Mouse (Mus musculus) embryo, embryonic 9.5 days (tissue): ENCODE results near the gene Rsph1.

Experiments used
- DNase-seq: peaks from one replicate; pipeline ENCODE4 v3.0.0-alpha.2; 2017; ENCODE audit errors: extremely low spot score

Rsph1 gene

GRCm38 (mm10) chr17:31304895-31305775 lies 28.0 kb upstream of the Rsph1 start:
- DNase-seq = peak; percentile 52

- DNase-seq = no peak
Observed at GRCm38 (mm10) chr17:31303401-31303800, 26.2 kb upstream of the Rsph1 start.

DNA sequence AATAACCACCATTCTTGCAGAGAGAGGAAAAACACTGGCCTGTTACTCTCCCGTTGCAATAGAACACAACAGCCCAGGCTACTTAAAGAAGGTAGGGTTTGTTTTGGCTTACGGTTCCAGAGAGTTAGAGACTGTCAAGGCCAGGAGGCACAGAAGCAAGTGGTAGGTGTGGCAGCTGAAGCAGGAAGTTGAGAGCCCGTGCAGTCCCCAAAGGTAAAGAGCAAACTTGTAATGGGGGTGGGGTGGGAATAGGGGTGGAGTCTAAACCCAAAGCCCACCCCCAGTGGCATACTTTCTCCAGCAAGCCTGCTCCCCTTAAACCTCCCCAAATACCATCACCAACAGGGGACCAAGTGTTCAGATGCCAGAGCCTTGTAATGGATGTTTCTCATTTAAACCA lies 23.6 kb upstream of the Rsph1 start:
- no peak for DNase-seq

- no peak for DNase-seq
Observed at GRCm38 (mm10) chr17:31299981-31300380, 22.8 kb upstream of the Rsph1 start.

DNA sequence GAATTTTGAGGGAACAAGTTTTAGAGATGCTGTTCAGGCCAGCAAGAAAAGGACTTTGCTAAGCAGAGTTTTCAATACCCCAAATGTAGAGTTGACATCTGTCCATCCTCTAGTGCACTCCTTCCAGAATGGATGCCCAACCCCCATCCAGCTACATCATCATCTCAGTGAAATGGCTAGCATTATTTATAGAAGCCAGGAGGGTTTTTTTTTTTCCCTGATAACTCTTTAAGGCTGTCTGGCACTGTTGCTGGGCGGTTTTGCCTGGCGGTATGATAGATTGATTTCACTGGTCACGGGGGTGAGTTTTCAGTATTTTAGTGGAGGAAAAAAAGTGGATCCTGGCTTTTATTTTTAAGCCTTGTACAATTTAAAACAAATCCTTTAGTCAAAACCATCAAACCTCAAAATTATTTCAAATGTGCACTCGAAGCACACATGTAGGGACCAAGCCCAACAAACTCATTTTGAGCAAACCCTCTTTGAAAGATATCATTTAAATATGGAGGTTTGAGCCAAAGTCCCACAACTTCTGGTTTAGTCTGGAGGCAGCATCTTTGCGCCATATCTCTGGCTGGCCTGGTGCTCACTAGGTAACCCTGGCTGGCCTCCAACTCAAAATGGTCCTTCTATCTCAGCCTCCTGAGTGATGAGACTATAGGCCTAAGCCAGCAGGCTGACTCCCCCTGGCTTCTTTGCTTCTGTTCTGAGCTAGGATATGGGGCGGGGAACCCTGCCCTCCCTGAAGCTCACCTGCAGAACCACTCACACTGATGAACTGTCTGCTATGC lies 21.4 kb upstream of the Rsph1 start:
- DNase-seq = no peak

DNA sequence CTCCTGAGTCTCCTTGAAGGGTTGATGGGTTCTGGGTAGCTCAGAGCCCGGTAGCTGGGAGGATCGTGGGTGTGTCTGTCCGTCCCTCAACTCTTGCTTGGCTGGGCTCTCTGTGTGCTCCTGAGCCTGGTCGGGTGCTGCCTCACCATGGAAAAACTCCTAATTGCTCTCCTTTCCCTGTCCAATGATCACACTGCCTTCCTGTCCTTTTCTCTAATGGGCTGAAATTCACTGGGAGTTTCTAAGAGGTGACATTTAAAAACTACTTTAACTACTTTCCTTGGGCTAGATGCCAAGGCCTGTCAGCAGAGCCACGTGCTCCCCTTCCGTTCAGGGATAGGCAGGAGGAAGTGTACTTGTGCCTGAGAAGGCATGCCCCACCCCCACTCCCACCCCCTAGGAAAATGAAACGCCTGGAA lies 20.3 kb upstream of the Rsph1 start:
- no peak for DNase-seq

GRCm38 (mm10) chr17:31295892-31296781 lies 19.0 kb upstream of the Rsph1 start:
- DNase-seq = peak; percentile 72

- DNase-seq = peak; percentile 39
Observed at GRCm38 (mm10) chr17:31295215-31295891, 18.2 kb upstream of the Rsph1 start.

DNA sequence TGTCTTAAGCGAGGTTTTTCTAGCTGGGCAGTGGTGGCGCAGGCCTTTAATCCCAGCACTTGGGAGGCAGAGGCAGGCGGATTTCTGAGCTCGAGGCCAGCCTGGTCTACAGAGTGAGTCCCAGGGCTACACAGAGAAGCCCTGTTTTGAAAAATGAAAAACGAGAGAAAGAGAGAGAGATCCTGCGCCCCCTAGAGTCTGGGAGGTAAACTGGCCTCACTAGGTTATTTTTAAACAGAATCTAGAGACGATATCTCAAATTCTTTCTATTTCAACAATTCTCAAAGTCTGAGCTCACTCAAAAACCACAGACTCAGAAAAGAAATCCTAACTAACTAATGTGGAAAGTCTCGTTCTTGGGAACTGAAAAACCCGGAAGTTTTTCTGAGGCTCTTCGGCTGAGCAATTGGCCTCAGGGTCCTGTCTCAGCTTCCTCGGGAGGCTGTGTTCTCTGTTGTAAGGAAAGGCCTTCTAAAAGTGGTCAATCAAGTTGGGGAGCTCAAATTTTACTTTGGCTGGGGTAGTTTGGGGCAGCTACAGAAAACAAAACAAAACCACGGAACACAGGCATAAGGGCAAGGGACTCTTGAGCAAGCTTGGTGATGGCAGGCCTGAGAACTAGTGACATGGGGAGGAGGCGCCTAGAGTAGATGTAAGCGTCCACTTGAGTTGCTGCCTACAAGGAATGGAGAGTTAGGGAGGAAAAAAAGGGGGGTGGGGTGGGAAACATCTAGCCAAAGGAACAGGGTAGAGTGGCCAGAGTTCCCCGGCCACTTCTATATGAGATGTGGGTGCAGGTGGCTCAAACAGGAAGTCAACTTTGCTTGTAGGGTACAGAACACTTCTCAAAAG lies 17.4 kb upstream of the Rsph1 start:
- DNase-seq = no peak

- no peak for DNase-seq
Observed at GRCm38 (mm10) chr17:31290859-31291258, 13.7 kb upstream of the Rsph1 start.

- no peak for DNase-seq
Observed at GRCm38 (mm10) chr17:31290311-31290710, 13.1 kb upstream of the Rsph1 start.

- no peak for DNase-seq
Observed at GRCm38 (mm10) chr17:31288999-31289726, 12.0 kb upstream of the Rsph1 start.

- DNase-seq = no peak
Observed at GRCm38 (mm10) chr17:31287216-31287615, 10.0 kb upstream of the Rsph1 start.

GRCm38 (mm10) chr17:31286492-31286891 lies 9.3 kb upstream of the Rsph1 start, which contains the start of gene Slc37a1:
Gene Slc37a1 (plus strand): TSS chr17:31286792.
- no peak for DNase-seq

GRCm38 (mm10) chr17:31285867-31286266 lies 8.7 kb upstream of the Rsph1 start:
- no peak for DNase-seq

- no peak for DNase-seq
Observed at GRCm38 (mm10) chr17:31282687-31283053, 5.5 kb upstream of the Rsph1 start.

GRCm38 (mm10) chr17:31281830-31282686 lies 4.9 kb upstream of the Rsph1 start:
- no peak for DNase-seq

DNA sequence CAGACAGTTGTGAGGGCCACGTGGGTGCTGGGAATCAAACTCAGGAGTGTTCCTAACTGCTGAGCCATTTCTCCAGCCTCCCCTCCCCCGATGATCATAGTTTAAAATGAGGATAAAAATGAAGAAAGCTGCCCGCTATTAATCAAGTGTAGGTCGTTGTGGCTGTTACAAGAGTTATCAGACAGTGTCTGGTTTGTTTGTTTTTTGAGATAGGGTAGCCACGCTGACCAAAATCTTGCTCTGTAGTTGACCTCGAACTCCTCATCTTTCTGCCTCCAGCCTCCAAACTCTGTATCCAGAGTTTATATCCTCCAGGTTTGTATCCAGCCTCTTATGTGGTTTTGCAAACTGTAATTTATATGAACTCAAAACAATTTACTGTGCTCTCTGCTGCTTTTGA lies 3.1 kb upstream of the Rsph1 start:
- no peak for DNase-seq

DNA sequence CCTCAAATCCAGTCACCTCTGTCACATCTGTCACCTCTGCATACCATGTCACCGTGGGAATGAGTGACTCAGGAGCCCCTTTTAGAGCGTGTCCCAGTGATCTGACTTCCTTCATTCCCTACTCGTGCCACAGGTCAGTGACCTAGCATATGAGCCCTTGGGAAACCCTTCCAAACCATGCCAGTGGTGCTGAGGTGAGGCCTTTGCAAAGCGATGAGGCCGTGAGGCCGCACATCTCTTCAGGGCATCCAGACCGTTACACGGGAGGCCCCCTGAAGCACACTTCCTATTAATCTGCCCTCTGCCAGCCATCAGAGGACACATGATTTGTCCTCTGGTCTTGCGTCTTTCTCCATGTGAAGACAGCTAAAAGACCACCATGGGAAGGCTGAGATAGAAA lies 2.4 kb upstream of the Rsph1 start:
- no peak for DNase-seq
